Mouse (Mus musculus) stomach, embryonic 14.5 days (tissue): ENCODE results near the gene Smim14. TPM values are rescaled to one million over a fixed set of nuclear protein-coding genes. Genes with fewer than 3 reads are reported as not detected.
A peak's percentile ranks its signal among the peaks of the same experiment; 100 is the strongest.
"Not testable (repeated sequence)": the region's sequence is repeated elsewhere in the genome, so short reads cannot be mapped to it uniquely, and the experiment has no call there.

Experiments used
- ATAC-seq: fragments of 200-750 bp; cut with Nextera tagmentation; 2 replicates; pipeline ENCODE4 v1.8.0; 2017; ENCODE audit warnings: low read depth, moderate TSS enrichment; ENCODE audit not compliant: insufficient number of reproducible peaks, insufficient read depth, low FRiP score
- H3K27ac ChIP-seq: fragments of 300-500 bp; sonication (generic); 2 replicates; pipeline ENCODE4 v1.5.1; 2014; ENCODE audit warnings: mild to moderate bottlenecking, low read length, moderate library complexity, mixed read lengths
- H3K27me3 ChIP-seq: fragments of 300-500 bp; sonication (generic); 2 replicates; pipeline ENCODE4 v1.6.1; 2014; ENCODE audit warnings: low read length, control low read depth, mixed read lengths; ENCODE audit not compliant: control insufficient read depth, insufficient read depth
- H3K36me3 ChIP-seq: fragments of 300-500 bp; sonication (generic); 2 replicates; pipeline ENCODE4 v1.6.1; 2014; ENCODE audit warnings: mild to moderate bottlenecking, control low read depth, low read length, moderate library complexity, mixed read lengths; ENCODE audit not compliant: control insufficient read depth, insufficient read depth
- H3K4me1 ChIP-seq: fragments of 300-500 bp; sonication (generic); 2 replicates; pipeline ENCODE4 v1.6.1; 2014; ENCODE audit warnings: low read length, control low read depth, mixed read lengths; ENCODE audit not compliant: control insufficient read depth, insufficient read depth
- H3K4me2 ChIP-seq: fragments of 300-500 bp; sonication (generic); replicated peaks from 2 replicates; pipeline ENCODE4 v1.6.1; 2014; ENCODE audit warnings: low read depth, low read length, control low read depth
- H3K4me3 ChIP-seq: fragments of 300-500 bp; sonication (generic); 2 replicates; pipeline ENCODE4 v1.5.1; 2014; ENCODE audit warnings: low read depth, low read length, control low read depth
- H3K9ac ChIP-seq: fragments of 300-500 bp; sonication (generic); replicated peaks from 2 replicates; pipeline ENCODE4 v1.6.1; 2014; ENCODE audit warnings: low read depth, mild to moderate bottlenecking, control low read depth, low read length, moderate library complexity, mixed read lengths
- H3K9me3 ChIP-seq: fragments of 300-500 bp; sonication (generic); 2 replicates; pipeline ENCODE4 v1.6.1; 2016; ENCODE audit warnings: low read depth, low read length, control low read depth; ENCODE audit not compliant: control insufficient read depth
- WGBS: fragments of 180-500 bp; shearing (Covaris S2); extraction: QIAGEN DNeasy Blood & Tissue Kit; methylation state at CpG from one replicate; pipeline ENCODE4 v1.1.7; 2014; 5-methylcytosine and 5-hydroxymethylcytosine counted together
- polyA plus RNA-seq: library from polyadenylated mRNA; unstranded; fragments of >200 nt; fragmentation: Nextera tagmentation; extraction: Ambion mirVana; gene quantifications from 2 replicates; pipeline ENCODE4 v1.2.1, GENCODE M21; 2014

The Smim14 gene
- polyA plus RNA-seq, 1 experiment from 2014 or later = 133 TPM

DNA sequence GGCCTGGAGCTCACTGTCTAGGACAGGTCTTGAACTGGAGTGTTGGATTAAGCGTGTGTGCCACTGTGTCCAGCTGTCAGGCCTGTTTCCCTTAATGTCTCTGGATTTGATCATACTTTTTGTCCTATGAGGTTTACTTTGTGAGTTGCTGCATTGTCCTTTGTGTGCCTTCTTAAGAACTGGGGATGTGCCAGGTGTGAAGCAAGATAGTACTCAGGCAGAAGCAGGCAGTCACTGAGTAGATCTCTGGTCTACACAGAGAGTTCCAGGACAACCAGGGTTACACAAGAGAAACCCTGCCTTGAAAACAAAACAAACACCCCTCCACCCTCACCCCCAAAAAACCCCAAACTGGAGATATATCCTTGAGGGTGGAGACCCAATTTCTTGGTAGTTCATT, 12.7 kb upstream of the Smim14 start:
- no peaks in the 10 kb centered on the region for H3K27me3 ChIP-seq
- H3K4me1 ChIP-seq = no peaks in the 10 kb centered on the region
- no peak overlapping the region for H3K4me2 ChIP-seq
- H3K9me3 ChIP-seq = no peaks in the 10 kb centered on the region
- 88% methylated on average over 1 of the region's 1 CpGs for WGBS
- H3K27ac ChIP-seq = no peak overlapping the region
- no peaks in the 10 kb centered on the region for H3K36me3 ChIP-seq
- no peak for ATAC-seq
- H3K9ac ChIP-seq = no peak overlapping the region
- H3K4me3 ChIP-seq = no peak overlapping the region

DNA sequence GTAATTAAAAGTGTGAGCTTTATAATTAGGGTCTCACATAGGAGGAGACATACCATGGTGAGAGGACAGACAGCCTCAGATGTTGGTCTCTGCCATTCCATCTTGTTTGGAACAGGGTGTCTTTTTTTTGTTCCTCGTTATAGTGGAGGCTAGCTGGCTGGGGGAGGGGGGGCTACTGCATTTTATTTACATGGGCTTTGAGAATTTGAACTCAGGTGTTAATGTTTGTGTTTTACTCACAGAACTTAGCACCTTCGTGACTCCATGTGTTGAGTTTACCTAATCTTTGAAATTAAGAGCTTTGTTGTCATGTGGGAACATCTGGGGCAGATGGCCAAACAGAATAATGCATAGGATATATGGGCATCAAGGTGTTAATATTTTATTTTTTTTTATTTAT, 7.6 kb upstream of the Smim14 start:
- ATAC-seq = no peak
- Histone ChIP-seq H3K27ac (no peak overlapping the region), H3K9me3 (no peaks in the 10 kb centered on the region), H3K9ac (no peak overlapping the region), H3K4me3 (no peak overlapping the region), H3K36me3 (no peaks in the 10 kb centered on the region), H3K27me3 (no peaks in the 10 kb centered on the region), H3K4me1 (no peaks in the 10 kb centered on the region), H3K4me2 (no peak overlapping the region)
- 88% methylated on average over 2 of the region's 2 CpGs for WGBS

DNA sequence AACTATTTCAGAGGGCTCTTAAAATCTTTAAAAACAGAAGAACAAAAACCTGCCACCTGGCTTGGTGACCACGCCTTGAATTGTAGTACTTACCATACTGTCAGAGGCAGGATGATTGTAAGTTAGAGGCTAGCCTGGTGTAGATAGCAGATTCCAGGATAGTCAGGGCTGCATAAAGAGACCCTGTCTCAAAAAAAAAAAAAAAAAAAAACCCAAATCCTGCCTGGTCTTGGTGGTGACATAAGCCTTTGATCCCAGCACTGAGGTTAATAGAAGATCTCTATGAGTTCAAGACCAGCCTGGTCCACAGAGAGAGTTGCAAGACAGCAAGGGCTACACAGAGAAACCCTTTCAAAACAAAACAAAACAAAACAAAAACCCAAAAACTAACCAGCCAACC, 6.5 kb upstream of the Smim14 start:
- peaks cover 4% of the 10 kb centered on the region; the same call in 1 of the 2 replicates for H3K4me1 ChIP-seq
- ATAC-seq = no peak
- 93% methylated on average over 1 of the region's 1 CpGs for WGBS
- no peaks in the 10 kb centered on the region for H3K9me3 ChIP-seq
- no peak overlapping the region for H3K4me3 ChIP-seq
- no peaks in the 10 kb centered on the region for H3K27me3 ChIP-seq
- H3K27ac ChIP-seq = no peak overlapping the region
- H3K36me3 ChIP-seq = no peaks in the 10 kb centered on the region
- no peak overlapping the region for H3K4me2 ChIP-seq
- no peak overlapping the region for H3K9ac ChIP-seq

DNA sequence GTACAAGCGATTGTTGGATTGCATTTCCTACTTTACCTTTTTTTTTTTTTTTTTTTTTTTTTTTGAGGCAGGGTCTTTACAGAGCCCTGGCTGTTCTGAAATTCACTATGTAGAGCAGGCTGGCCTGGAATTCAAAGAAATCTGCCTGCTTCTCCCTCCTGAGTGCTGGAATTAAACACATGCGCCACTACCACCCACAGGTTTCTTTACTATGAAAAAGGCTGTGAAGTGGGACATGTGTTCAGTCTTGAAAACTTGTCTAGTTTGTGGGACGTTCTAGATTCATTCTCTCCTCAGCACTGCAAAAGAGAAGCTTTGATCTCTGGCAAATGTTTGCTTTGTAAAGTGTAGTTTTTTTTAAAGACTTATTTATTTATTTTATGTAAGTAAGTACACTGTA, 4.9 kb upstream of the Smim14 start:
- no peak overlapping the region for H3K9ac ChIP-seq
- H3K27me3 ChIP-seq = no peaks in the 10 kb centered on the region
- H3K4me3 ChIP-seq = no peak overlapping the region
- H3K4me1 ChIP-seq = peaks cover 4% of the 10 kb centered on the region; the same call in 1 of the 2 replicates
- WGBS = 80% methylated on average over 3 of the region's 3 CpGs
- no peaks in the 10 kb centered on the region for H3K9me3 ChIP-seq
- no peaks in the 10 kb centered on the region for H3K36me3 ChIP-seq
- ATAC-seq = no peak
- no peak overlapping the region for H3K4me2 ChIP-seq
- no peak overlapping the region for H3K27ac ChIP-seq

DNA sequence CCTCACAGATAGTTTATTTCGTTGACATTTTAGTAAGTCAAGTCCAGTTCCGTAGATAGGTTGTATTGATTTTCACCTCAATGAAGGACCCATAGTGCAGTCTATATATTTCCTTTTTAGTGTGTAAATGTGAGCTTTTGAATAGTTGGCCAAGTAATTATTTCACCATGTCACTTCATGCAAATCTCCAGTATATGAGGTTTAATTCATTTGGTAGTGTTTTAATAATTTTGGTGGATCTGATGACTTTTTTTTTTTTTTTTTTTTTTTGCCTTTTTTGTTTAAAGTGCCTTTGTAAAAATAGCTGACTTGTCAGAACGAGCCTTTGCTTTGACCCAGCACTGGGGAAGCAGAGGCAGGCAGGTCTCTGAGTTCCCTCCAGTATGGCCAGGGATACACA, 2.8 kb upstream of the Smim14 start:
- no peak overlapping the region for H3K9ac ChIP-seq
- H3K9me3 ChIP-seq = no peaks in the 10 kb centered on the region
- 0 out of 2 replicates have a peak overlapping the region, but pooled peaks have one; percentile 36 for H3K4me2 ChIP-seq
- no peak overlapping the region for H3K4me3 ChIP-seq
- H3K4me1 ChIP-seq = peaks cover 9% of the 10 kb centered on the region
- WGBS = 86% methylated on average over 3 of the region's 3 CpGs
- no peaks in the 10 kb centered on the region for H3K36me3 ChIP-seq
- H3K27ac ChIP-seq = no peak overlapping the region
- no peak for ATAC-seq
- H3K27me3 ChIP-seq = no peaks in the 10 kb centered on the region

DNA sequence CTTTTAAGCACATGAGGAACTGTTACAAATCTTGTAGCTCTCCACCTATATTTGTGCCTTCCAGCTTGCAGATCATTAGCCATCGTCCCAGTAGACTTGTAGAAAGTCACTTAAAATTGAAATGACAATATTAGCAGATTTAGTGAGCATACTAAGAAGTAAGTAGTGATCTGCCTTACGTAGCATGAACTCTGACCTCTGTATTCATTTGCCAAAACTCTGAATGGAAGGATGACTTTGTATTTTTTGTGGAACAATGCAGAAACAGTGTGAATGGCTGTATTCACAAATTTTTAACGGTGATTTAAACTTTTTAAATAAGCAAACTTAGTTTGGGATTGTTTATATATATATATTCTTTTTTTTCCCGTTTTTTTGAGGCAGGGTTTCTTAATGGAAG, 1.8 kb upstream of the Smim14 start:
- H3K27ac ChIP-seq = no peak overlapping the region; the same call in 1 of the 2 replicates
- no peaks in the 10 kb centered on the region for H3K9me3 ChIP-seq
- no peak for ATAC-seq
- WGBS = 28% methylated on average over 4 of the region's 4 CpGs
- H3K4me2 ChIP-seq = peak overlapping the region; percentile 36
- H3K9ac ChIP-seq = no peak overlapping the region
- no peaks in the 10 kb centered on the region for H3K36me3 ChIP-seq
- peaks cover 9% of the 10 kb centered on the region for H3K4me1 ChIP-seq
- peak overlapping the region; percentile 16 for H3K4me3 ChIP-seq
- H3K27me3 ChIP-seq = no peaks in the 10 kb centered on the region

DNA sequence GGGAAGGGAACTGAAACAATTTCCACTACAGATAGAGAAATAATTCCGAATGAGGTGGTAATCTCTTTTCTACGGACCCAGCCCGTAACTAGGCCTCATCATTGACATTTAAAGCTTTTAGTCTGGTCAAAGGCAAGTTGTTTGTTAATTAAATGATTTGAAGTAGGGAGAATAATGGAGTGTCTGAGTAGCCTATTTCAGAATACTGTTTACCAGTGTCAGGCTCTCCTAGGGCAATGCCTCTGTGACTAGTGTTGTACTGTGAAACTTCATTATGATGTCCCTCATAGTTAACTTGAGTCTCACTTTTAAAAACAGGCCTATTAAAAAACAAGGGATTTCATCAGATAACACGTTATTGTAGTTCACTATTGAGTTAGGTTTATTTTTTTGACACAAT, 1.1 kb upstream of the Smim14 start:
- peak overlapping the region; percentile 96 for H3K4me3 ChIP-seq
- no peak for ATAC-seq
- peak overlapping the region; percentile 72 for H3K4me2 ChIP-seq
- peaks cover 9% of the 10 kb centered on the region for H3K4me1 ChIP-seq
- H3K9ac ChIP-seq = peak overlapping the region; percentile 95
- WGBS = 1% methylated on average over 4 of the region's 4 CpGs
- H3K9me3 ChIP-seq = no peaks in the 10 kb centered on the region
- H3K36me3 ChIP-seq = no peaks in the 10 kb centered on the region; the same call in 1 of the 2 replicates
- H3K27ac ChIP-seq = peak overlapping the region; percentile 99
- H3K27me3 ChIP-seq = no peaks in the 10 kb centered on the region

DNA sequence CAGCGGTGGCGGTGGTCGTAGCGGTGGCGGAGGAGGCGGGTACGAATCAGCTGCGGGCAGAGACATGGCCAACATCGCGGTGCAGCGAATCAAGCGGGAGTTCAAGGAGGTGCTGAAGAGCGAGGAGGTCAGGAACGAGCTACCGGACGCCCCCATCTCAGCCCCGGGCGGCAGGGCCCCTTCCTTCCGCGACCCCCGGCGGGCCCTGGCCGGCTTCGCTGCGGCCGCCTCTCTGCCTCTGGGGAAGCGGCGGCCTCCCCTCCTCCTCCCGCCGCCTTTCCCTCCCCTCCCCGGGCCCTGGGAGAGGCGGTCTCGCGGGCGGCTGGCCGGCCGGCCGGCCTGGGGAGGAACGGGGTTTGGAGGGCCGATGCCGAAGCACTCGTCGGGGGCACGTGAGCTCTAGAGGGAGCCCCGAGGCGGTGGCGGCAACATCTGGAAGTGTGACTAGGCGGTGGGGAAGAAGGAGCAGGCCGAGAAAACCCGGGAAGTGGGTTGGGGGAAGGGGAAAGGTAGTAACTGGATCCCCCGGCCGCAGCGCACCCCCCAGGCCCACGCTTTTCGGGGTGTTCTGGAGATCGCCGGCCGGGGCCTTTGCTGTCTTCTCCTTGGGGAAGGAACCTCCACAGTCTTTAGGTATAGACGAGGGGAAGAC, 562 bp upstream of the Smim14 start:
- no peaks in the 10 kb centered on the region; the same call in 1 of the 2 replicates for H3K36me3 ChIP-seq
- H3K27ac ChIP-seq = peak overlapping the region; percentile 99
- peak; percentile 54; the same call in 1 of the 2 replicates for ATAC-seq
- peak overlapping the region; percentile 96 for H3K4me3 ChIP-seq
- H3K9me3 ChIP-seq = no peaks in the 10 kb centered on the region
- peaks cover 9% of the 10 kb centered on the region for H3K4me1 ChIP-seq
- H3K9ac ChIP-seq = peak overlapping the region; percentile 95
- H3K27me3 ChIP-seq = no peaks in the 10 kb centered on the region
- WGBS = 1% methylated on average over 35 of the region's 59 CpGs
- peak overlapping the region; percentile 72 for H3K4me2 ChIP-seq

DNA sequence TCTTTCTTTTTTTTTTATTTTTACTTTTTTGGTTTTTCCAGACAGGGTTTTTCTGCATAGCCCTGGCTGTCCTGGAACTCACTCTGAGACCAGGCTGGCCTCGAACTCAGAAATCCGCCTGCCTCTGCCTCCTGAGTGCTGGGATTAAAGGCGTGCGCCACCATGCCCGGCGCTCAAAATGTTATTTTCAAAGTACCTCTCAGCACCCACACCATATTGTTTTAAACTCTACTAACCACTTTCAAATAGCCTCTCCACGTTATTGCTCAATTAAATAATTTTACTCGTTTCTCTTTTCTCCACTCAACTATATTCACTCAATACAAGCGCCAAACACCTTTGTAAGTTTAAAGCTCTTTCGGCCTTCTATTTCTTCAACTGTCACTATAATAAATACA, 917 bp downstream of the Smim14 start:
- not testable (repeated sequence) for H3K9me3 ChIP-seq, H3K36me3 ChIP-seq, H3K27me3 ChIP-seq, ATAC-seq, H3K4me1 ChIP-seq
- Histone ChIP-seq H3K4me3 (peak overlapping the region; percentile 96), H3K27ac (peak overlapping the region; percentile 99), H3K9ac (peak overlapping the region; percentile 95; the same call in 1 of the 2 replicates), H3K4me2 (peak overlapping the region; percentile 72)
- WGBS = 76% methylated on average over 10 of the region's 10 CpGs
